Mouse (Mus musculus) monocyte, adult 2 months (primary cell): ENCODE results near the gene Xylb.
A peak's percentile ranks its signal among the peaks of the same experiment; 100 is the strongest.

ENCODE experiments used
- DNase-seq, 2 experiments: peaks; one replicate each; pipeline ENCODE4 v3.0.0; 2022; ENCODE audit warnings: low spot score in 2 of 2, low read depth in 1 of 2

Xylb gene

DNA sequence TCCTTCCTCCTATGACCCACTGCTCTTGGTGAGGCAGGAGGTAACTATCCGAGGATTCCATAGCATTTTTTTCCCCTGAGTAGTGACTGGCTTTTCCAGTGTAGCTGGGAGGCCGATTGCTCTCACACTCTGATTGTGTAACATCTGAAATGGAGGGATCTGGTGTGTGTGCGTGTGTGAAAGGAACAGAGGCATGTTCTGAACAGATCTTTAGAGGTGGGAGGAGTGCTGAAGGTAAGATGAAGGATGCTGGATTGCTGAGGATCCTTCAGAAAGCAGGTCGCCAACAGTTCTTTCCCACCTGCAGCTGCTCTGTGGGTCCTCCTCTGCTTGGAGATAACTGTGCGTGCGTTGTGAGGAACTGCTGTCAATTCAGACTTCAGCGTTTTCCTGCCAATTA, 44.2 kb downstream of the Xylb start:
- DNase-seq = no peak

DNA sequence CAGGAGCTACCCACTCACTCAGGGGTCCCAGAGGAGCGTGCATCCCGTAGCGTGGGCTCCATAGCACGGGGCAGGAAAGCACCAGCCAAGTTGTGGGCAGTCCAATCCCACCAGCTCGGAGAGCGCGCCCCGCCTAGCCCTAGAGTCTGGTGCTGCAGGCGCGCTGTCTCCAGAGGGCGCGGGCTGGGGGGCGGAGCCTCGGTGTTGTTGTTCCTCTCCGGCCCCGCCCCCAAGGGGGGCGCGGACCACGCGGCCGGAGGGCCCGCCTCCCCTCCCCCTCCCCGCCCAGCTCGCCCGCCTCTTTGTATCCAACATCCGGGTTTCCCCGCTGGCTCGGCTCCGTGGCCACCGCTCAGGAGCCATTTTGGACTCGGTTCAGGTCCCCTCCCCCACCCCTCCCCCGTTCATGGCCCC, 44.6 kb downstream of the Xylb start, which contains the start of gene Acvr2b:
TSS of gene Acvr2b (plus strand) at position 318 of the 414 bp plus-strand sequence.
- DNase-seq = peak in 1 of 2 experiments; percentile 65

DNA sequence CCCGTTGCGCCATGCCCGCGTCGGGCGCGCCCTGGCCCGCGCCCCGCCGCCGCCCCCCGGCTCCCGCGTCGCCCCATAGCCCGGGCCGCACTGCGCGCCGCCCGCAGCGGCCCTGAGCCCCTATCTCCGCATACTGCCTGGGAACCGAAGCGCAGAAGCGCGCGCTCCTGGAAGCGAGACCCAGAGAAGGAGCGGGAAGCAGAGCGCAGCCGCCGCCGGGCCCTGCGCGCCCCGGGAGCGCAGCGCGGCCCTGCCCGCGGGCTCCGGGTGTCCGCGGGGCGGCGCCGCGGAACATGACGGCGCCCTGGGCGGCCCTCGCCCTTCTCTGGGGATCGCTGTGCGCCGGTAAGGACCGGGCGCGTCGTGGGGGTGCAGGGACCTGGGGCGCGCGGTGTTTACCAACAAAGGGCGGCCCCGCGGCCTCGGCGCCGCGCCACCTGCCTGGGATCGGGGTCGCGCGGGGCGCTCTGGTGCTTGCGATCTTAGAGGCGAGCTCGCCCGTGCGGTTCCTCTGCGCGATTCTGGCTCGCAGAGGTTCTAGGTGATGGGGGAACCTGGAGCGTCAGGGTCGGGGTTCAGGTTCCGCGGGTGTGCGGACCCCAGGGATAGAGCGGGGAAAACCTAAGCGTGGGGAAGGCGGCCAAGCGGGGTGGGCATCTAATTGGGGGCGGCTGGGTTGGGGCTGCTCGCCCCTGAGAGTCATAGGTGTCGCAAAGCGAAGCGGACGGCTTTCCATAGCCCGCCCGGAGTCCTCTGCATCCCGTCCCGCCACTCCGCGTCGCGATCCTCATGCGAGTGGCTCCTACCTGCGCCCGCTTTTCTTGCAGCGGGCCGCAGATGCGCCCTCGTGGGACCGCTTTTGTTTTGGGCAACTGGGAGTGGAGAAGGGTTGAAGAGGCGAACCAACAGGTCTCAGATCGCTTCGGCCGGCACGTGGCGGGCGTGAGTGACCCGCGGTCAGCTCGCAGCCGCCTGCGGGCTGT, 45.4 kb downstream of the Xylb start:
- no peak for DNase-seq

DNA sequence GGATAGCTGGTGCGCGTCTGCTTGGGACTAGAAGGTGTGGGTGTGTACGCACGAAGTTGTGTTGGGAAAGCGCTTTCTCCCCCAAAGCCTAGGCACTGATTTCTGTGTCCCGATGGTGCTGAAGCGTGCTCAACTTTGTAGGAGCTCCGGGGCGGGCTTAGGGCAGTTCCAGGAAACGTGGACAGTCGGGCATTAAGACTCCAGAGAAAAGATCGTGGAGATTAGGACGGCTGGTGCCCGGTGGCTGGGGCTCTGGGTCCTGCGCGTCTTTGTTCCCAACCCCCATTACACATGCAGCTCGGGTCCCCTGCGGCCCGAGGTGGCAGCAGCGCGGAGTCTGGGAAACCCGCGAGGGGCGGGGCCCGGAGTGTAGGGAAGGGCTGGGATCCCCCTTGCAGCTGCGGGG, 46.1 kb downstream of the Xylb start:
- no peak for DNase-seq

DNA sequence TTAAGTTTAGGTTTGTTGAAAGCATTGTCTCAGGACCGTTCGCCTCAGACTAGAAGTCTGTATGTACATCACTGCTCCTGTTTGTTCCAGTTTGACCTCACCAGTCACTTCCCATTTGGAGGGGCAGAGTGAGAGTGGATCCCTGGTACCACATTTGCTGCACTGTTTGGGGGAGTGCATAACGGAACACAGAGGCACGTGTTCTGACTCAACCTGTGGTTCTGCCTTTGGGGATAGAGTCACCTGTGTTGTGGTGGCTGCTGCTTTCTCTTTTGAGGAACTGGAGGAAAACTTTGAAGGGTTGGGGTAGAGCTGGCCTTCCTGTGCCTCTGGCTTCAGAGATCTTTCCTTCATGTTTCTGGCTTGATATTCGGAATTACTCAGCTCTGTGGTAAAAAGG, 46.9 kb downstream of the Xylb start:
- no peak for DNase-seq

DNA sequence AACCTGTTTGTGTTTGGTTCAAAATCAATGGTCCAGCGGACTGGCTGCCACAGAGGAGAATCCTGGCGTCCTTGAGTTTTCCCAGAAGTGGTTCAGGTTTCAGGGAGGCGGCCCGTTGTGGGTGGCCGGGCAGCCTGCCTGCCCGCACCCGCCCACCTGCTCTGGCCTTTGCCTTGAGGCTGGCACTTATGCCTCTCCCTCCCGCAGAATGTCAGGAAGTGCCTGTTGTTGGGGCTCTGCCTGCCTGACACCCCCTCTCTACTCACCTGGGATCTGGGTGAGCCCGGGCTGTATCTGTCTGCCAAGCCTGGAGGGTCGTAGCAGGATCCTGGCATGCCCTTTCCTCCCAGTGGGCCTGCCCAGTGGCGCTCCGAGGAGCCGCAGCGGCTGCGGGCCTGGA, 50.7 kb downstream of the Xylb start:
- no peak for DNase-seq

DNA sequence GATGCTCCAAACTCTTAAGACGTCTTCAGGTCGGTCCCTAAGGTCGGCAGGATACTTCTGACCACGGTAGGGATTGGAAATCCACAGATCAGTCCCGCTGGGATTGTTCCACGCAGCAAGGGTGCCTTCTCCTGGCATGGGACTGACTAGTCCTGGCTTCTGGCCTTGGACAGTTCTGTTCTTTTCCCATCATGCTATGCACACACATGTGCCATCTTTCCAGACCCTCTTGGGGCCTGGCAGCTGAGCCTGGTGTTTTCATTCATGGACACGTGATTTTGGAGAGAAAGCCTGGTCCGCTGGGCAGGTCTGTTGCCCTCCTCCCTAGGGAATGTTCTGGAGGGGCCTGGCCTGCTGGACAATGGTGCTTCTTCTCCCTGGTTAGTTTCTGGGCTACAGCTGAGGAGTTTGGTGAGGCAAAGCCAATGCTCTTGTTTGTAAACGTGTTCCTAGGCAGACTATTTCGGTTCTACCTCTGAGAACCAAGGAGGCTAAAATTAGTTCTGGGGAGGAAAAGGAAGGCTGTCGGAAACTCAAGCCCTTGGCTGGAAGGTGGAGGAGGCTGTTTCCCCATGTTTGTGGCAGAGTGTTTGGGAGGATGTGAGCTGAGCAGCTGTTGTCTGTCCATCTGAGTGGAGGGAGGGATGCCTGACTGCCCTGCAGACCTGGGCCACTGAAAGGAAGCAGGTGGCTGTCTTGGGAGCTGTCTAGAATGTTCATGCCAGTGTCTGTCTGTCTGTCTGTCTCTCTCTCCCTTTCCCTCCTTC, 51.9 kb downstream of the Xylb start:
- DNase-seq = no peak

DNA sequence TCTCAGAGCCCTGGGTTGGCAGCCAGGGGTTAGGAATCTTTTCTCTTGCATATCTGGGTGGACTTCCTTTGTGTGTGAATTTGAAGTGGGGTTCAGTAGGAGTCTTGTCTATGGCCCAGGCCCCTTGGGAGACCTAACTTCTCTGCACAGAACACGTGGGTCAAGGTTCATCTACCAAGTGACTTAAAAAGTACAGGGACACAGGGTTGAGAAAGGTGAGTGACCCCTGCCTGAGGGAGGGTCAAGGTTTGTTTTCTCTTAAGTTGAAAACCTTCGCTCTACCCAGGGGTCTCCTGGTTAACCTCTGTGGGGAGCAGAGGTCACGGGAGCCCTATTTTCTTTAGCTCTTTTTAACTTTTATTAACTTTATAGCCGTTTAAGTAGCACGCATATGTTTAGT, 52.7 kb downstream of the Xylb start:
- no peak for DNase-seq

DNA sequence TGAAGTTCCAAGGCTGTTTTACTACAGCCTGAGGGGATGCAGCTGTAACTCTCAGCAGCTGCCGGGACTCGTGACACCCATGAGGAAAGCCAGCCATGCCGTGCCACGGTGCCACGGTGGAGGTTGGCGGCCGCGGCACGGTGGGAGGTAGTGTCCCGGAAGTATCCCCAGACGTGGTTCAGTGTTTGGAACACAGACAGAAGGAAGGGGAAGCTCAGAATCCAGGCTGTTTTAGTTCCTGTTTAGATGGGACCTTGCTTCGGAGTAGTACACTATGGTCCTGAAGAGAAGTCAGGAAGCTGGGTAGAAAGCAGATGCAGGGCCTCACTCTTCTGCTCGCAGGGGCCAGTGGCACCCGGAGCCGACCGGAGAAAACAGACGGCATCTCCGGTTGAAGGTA, 60.8 kb downstream of the Xylb start:
- no peak for DNase-seq

DNA sequence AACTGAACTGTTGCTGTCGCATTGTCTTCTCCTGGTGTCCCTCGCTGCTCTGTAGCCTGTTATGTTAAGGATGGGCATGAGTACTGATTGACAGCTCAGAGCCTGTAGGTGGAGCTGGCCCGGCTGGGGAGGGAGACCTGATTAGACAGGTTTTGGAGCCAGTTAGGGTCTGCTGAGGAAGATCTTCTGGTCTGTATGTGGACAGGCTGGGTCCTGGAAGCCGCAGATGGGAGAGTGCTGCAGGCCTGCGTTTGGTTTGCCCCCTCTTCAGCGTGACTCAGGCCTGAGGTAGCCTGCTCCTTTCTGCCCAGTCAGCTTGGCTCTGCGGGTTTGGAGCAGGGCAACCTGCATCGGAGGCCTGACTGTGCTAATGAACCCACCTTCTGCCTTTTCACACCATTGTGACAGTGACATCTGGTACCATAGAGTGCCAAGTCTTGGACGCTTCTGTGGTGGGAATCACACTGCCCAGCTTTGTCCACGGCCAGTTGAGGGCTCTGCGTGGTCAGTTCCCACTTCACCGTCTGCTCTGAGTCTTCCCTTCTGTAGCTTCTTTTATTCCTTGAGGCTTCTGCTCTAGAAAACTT, 62.8 kb downstream of the Xylb start:
- DNase-seq = no peak

DNA sequence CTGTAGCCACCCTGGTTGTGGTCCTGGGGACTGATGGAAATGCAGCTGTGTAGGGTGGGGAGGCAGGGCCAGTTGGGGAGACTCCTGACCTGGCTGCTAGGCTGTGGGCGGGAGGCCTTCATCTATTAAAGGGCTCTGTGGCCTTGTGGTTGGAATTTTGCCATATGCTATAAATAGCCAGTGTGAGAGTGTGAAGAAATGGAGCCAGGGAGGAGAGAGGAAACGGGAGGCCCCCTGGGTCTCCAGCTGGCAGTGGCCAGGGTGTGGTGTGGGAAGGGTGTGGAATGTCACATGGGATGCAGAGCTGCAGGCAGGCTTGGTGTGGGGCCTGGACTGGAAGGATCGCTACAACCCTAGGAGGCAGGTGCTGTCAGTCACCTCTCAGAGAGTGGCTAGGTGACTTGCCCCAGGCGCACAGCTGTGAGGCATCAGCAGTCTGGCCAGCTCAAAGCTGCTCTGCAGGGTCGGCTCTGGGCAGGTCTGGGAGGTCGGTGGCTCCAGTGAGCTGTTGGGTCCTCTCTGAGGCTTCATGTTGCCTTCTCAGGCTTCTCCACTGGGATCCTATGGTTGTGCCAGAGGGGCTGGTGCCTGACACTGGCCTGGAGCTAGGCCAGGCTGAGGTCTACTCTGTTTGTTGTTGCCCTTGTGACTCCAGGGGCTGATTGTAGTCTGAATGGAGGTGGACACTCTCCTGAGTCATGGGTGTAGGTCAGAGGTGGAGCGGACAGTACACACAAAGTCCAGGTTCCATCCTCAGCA, 68.2 kb downstream of the Xylb start:
- no peak for DNase-seq

DNA sequence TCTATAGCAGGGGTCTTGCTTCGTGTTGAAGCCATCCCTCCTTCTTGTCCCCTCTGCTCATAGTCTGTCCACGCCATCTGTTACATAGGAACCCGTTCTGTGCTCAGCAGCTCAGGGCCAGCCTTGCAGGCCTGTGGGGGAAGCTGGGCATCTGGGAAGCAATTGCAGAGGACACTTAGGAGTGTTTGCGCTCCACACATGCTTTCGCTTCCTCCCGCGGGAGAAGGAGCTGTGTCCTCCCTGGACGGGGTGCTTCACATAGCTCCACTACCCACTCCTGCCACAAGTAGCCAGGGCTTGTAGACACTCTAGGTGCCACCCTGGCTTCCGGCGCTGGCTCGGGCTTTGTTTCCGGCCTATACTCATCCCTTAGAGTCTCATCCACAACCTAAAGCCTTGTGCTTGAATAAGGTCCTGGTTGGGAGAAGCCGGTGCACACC, 68.8 kb downstream of the Xylb start:
- DNase-seq = no peak

DNA sequence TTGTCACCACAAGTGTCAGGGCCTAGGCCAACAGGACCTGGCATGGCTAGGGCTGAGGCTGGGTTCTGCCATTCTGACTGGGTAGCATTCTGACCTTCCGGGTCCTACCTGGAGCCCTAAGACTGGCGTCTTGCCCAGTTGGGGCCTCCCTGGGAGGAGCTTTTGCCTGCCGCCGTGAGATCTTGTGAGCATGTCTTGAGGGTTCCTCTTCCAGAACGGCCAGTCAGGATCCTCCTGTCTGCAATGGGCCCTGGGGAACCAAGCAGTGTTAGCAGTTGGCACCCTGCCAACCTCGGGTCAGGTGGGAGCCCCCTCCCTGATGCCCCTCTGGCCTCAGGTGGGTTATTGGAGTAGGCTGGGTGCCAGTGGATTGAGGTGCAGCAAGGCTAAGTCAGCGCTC, 69.3 kb downstream of the Xylb start:
- no peak for DNase-seq

DNA sequence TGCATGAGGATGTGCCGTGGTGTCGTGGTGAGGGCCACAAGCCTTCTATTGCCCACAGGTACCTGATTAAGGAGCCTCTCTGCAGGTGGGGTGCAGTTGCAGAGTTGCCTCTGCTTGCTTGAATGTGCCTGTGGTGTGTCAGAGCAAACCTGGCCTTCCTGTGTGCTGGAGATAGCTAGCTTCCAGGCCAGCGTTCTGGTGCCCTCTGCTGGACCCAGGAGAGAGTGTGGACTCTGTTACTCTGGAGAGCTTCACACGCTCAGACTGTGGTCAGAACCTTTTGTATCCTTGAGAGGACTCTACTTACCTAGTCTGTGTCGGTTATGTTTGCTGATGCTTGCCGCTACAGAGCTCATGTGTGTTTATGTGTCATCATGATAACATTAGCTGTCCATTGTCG, 73.1 kb downstream of the Xylb start:
- peak in 1 of 2 experiments; percentile 39 for DNase-seq

DNA sequence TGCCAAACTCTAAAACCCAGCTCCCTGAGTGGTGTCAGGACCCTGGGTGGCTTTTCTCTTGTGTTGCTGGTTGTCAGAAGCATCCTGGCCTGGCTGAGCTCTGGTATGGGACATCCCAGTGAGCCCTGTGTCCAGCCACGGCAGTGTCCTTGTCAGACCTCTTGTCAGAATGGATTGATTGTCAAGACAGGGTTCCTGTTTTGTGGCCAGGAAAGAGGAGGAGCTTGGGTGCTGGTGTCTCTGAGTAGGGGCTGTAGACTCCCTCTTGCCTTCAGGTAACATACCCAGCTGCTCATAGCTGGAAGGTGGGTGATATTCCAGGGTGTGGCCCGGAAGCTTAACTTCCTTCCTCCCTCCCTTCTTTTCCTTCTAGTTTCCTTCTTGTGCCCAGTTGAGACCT, 78.7 kb downstream of the Xylb start:
- no peak for DNase-seq

DNA sequence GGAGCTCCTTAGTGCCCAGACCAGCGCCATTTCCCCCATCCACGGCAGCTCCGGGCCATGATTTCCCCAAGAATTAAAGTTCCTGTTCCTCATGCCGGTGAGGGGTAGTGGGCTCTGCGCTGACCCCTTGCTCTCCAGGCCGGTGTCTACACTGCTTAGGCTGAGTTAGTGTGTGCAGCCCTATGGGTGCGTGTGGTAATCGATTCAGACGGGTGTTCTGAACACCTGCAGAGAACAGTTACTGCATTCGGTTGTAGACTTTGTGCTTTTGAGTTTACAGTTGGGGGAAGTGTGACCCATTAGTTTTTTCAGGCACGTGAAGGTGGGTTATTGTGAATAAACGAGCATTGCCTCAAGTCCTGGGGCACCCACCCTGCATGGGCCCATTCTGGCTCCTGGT, 80.9 kb downstream of the Xylb start:
- DNase-seq = no peak

DNA sequence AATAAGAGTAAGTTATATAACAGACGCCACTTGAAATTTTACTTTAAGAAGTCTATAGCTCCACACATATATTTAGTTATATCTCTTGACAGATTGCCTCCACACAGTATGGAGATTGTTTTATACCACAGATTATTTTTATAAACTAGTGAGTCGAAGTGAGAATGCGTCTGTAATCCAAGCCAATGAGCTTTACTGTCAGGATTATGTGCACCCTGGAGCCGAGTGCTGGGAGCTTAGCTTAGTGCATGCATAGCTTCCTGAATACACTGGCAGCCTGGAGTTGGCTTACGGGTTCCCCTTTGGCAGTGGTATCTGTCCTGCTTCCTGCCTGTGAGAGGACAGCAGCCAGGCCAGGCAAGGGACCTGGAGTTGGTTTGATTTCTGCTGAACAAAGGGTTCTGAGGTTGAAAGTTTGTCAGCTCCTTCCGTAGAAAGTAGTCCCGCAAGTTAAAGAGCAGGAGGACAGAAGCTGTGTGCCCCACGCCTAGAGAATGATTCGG, 81.4 kb downstream of the Xylb start:
- no peak for DNase-seq
